Mouse (Mus musculus) layer of hippocampus, postnatal 14 days (tissue): Measurements from ENCODE around the gene Gm29609. TPM values are rescaled to one million over a fixed set of nuclear protein-coding genes. Genes with fewer than 3 reads are reported as not detected.
"Not testable (repeated sequence)": the region's sequence is repeated elsewhere in the genome, so short reads cannot be mapped to it uniquely, and the experiment has no call there.

Experiments
- DNase-seq, 2 experiments: peaks; one replicate each; pipeline ENCODE4 v3.0.0; 2021 to 2022; ENCODE audit warnings: low spot score in 2 of 2, mixed read lengths in 1 of 2
- long read RNA-seq, 2 experiments: library from polyadenylated mRNA; stranded (forward); transcript quantifications; one replicate each; pipeline ENCODE4 v2.0.0; 2021
- total RNA-seq, 2 experiments: library from RNA; stranded (reverse); gene quantifications; 2 replicates each; pipeline ENCODE4 v1.2.3; 2021

Gene Gm29609
- total RNA-seq, result 1 to 10 TPM; 1.2 to 4.2 TPM
- long read RNA-seq, experiment 1, result 0 reads
- long read RNA-seq, experiment 2, result 0 reads

- peak; percentile 96 to 98 for DNase-seq
Measured at GRCm38 (mm10) chr5:31179766-31180630, at the start of gene Gm29609, which contains the start of gene Gtf3c2. Gene Gm29609 (minus strand): TSS chr5:31179911. Gene Gtf3c2 (minus strand): TSS chr5:31180144.

GRCm38 (mm10) chr5:31226641-31227040 is 46.9 kb upstream of the Gm29609 start:
- no peak for DNase-seq

GRCm38 (mm10) chr5:31222696-31223095 is 43.0 kb upstream of the Gm29609 start:
- no peak for DNase-seq

GRCm38 (mm10) chr5:31221304-31221945 is 41.7 kb upstream of the Gm29609 start:
- DNase-seq, result peak in 1 of 2 experiments; percentile 38

GRCm38 (mm10) chr5:31220448-31221303 is 41.0 kb upstream of the Gm29609 start, which contains the start of gene Ppm1g:
Gene Ppm1g (minus strand): TSS chr5:31220687.
- peak; percentile 95 to 96 for DNase-seq

GRCm38 (mm10) chr5:31219911-31220447 is 40.3 kb upstream of the Gm29609 start:
- DNase-seq, result peak; percentile 51 to 63

- DNase-seq, result no peak
Measured at GRCm38 (mm10) chr5:31219474-31219873, 39.8 kb upstream of the Gm29609 start.

- no peak for DNase-seq
Measured at GRCm38 (mm10) chr5:31219070-31219469, 39.4 kb upstream of the Gm29609 start.

GRCm38 (mm10) chr5:31218294-31218693 is 38.6 kb upstream of the Gm29609 start:
- no peak for DNase-seq

GRCm38 (mm10) chr5:31216554-31216953 is 36.8 kb upstream of the Gm29609 start:
- not testable (repeated sequence) for DNase-seq

- no peak for DNase-seq
Measured at GRCm38 (mm10) chr5:31204421-31204820, 24.7 kb upstream of the Gm29609 start.

- no peak for DNase-seq
Measured at GRCm38 (mm10) chr5:31203866-31204265, 24.2 kb upstream of the Gm29609 start.

GRCm38 (mm10) chr5:31202933-31203332 is 23.2 kb upstream of the Gm29609 start:
- no peak for DNase-seq

- DNase-seq, result peak; percentile 95 to 99
Measured at GRCm38 (mm10) chr5:31201742-31202590, 22.3 kb upstream of the Gm29609 start, which contains the start of gene Zfp513. Gene Zfp513 (minus strand): TSS chr5:31202303.

GRCm38 (mm10) chr5:31201042-31201741 is 21.5 kb upstream of the Gm29609 start:
- DNase-seq, result no peak

- DNase-seq, result no peak
Measured at GRCm38 (mm10) chr5:31200327-31200768, 20.6 kb upstream of the Gm29609 start.

- no peak for DNase-seq
Measured at GRCm38 (mm10) chr5:31199893-31200292, 20.2 kb upstream of the Gm29609 start.

GRCm38 (mm10) chr5:31199321-31199892 is 19.7 kb upstream of the Gm29609 start:
- no peak for DNase-seq
